Mouse (Mus musculus) ovary, postnatal 36 days (tissue): ENCODE measurements around the gene Pou2f2.

Experiments
- DNase-seq: peaks from one replicate; pipeline ENCODE4 v3.0.0; 2022; ENCODE audit warnings: low spot score, mixed read lengths

Pou2f2 gene

GRCm38 (mm10) chr7:25098169-25098568 is 81.4 kb downstream of the Pou2f2 start:
- DNase-seq: no peak

GRCm38 (mm10) chr7:25089875-25090274 is 89.7 kb downstream of the Pou2f2 start:
- no peak for DNase-seq

- DNase-seq: no peak
Measured at GRCm38 (mm10) chr7:25088968-25089367, 90.6 kb downstream of the Pou2f2 start.

GRCm38 (mm10) chr7:25088531-25088930 is 91.0 kb downstream of the Pou2f2 start:
- no peak for DNase-seq

DNA sequence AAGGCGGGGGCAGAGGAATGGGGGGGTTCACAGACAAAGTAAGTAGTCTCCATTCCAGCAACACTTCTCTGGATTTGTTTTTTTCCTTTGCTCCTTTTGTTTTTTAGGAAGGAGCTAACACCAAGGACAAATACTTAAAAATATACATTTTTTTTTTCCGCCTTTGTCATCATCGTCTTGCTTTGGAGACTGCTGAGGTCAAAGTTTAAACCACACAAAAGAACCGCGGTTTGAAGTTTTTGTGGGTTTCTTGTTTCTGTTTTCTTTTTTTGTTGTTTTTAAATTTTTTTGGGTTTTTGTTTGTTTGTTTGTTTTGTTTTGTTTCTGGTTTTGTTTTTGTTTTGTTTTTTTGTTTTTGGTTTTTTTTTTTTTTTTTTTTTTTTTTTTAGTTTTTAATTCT is 91.6 kb downstream of the Pou2f2 start:
- DNase-seq: no peak

GRCm38 (mm10) chr7:25087256-25087912 is 92.1 kb downstream of the Pou2f2 start:
- DNase-seq: peak; percentile 52

DNA sequence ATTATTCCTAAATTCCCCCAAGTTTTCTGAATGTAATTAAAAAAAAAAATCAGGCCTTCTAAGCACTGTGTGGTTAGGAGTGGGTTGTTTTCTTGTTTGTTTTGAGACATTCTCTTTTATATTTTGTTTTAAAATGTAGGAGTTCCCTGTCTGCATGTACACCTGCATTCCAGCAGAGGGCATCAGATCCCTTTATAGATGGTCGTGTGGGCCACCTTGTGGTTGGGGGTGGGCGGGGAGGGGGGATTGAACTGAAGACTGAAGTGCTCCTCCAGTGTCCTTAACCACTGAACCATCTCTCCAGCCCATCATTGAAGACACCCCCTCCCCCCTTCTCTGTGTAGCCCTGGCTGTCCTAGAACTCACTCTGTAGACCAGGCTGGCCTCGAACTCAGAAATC is 92.9 kb downstream of the Pou2f2 start:
- no peak for DNase-seq

GRCm38 (mm10) chr7:25084621-25085020 is 94.9 kb downstream of the Pou2f2 start:
- DNase-seq: no peak

DNA sequence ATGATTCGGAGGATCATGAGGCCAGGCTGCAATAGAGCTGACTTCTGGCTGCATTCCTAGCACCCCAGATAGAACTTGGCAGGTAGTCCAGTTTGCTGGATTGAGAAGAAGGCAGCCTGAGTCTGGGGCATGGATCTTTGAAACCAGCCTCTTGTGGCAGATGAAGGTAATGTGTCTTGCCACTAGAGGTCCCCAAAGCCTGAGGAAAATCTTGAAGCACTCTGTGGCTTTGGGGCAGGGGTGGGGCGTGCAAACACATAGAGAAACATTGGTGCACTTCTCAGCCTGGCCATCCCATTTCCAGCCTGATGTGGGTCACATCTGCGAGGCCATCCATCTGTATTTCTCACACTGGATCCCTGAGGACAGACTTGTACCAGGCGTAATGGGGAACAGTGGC is 97.0 kb downstream of the Pou2f2 start:
- no peak for DNase-seq

- DNase-seq: no peak
Measured at GRCm38 (mm10) chr7:25080431-25080830, 99.1 kb downstream of the Pou2f2 start.

GRCm38 (mm10) chr7:25079496-25080026 is 100.0 kb downstream of the Pou2f2 start:
- no peak for DNase-seq

GRCm38 (mm10) chr7:25077414-25077755 is 102.1 kb downstream of the Pou2f2 start:
- DNase-seq: no peak

DNA sequence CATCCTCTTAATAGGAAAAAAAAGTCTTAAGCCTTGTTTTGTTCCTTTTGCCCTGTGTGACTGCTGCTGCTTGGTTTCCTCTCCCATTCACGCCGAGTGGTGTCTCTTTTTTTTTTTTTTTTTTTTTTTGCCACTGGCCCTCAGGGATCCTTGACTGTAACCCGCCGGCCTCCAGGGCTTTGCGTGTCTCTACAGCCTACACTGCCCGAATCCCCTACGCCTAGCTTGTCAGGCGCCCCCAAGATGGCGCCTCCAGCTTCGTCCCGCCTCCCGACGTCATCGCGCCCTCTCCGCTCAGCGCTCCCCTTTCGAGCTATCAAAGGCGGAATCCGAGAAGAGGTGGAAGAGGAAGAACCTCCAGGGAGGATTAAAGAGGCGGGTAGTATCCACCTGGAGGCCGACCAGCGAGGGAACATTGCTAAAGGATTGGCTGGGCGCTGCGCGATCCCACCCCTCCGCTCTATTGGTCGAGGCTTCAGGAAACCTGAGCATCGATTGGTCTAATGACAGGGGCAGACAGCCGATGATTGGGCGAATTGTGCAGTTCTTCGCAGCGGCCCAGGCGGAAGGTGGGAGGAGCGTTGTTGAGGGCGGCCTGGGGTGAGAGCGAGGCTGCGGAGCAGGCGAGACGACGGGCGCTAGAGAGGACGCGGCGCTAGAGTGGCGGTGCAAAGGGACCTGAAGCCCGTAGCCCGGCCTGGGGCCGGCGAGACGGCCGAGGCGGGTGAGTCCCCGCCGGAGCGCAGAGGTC is 102.7 kb downstream of the Pou2f2 start:
- DNase-seq: peak; percentile 95

DNA sequence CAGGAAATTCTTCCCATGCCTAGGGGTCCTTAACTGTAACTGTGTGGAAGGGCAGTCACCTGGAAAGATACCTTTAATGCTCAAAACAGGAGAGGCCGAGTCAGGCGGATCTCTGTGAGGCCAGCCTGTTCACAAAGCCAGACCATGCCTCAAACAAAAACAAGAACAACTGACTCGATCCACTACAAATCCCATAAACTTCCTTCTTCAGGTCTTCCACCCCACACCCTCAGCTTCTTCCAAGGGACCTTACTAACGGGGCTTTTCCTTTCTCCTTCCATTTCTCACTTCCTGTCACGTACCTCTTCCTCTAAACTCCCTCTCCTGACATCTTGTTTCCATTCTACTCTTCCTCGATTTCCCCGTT is 103.2 kb downstream of the Pou2f2 start:
- no peak for DNase-seq

DNA sequence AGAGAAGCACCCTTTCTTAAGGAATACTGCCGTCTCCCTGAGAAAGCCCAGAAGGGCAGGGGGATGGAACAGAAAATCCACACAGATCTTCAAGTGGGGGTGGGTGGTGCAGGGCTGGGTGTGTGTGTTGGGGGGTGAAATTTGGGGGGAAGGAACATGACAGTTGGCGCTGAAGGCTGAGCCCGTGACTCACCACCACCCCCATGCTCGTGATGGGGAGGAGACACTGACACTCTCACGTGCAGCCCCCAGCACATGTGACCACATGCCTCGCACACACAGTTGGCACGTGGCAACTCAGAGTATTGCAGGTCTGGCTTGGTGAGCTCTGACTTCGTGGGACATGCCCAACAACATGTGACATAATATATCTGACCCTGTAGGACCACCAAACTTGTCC is 105.6 kb downstream of the Pou2f2 start:
- no peak for DNase-seq

DNA sequence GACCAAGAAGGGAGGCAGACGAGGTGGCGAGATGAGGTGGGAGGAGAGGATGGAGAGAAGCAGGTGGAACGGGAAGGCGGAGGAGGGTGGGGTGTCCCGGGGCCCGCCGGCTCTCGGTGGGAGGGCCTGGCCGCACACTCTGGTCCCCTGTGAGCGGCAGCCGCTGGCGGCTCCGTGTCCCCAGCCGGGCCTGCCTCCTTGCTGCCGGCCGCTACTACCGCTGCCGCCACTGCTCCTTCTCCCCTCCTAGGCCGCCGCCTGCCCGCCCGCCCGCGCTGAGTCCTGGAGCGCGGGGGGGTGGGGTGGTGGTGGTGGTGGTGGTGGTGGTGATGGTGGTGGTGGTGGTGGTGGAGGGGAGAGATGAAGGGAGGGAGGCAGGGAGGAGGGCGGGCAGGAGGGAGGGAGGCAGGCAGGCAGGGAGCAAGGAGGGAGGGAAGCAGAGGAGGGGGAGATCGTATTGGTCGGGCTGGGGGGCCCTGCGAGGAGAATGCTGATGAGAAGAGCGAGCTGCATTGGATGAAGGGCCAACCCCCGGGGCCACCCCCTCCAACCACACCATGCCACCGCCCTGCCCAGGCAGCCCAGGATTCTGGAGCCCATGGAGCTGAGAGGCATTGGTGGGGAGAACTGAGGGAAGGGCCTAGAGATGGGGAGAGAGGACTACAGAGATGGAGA is 106.7 kb downstream of the Pou2f2 start:
- DNase-seq: peak; percentile 53

DNA sequence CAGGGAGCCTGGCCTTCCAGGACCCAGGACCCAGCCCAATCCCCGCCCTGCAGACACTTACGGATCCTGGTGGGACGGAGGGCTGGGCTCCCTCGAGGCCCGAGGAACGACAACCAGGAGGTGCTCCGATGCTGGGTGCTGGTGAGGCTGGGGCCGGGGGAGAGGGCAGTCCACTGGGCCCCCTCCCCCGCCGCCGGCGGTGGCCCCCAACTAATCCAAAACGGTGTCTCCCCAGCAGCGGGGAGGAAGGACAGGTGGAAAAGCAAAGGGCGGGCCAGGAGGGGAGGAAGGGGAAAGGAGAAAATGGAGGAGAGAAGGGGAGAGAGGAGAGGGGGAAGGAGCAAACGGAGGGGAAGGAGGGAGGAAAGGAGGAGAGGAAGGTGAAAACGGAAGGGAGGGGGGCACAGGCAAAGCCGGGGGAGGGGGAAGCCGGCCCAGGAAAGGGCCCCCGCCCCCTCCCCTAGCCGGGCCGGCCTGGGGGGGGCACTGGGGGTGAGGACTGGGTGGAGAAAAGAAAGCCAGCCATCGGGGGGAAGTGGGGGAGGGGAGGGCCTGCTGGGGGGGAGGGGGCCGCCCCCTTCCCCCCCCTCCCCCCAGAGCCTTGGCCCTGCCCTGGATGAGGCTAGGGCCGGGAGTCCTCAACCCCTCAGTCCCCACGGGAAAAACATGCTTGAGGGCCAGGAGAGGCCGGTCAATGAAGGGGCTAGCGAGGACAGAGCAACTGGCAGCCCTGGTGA is 107.4 kb downstream of the Pou2f2 start, which contains the start of the genes Grik5 and Zfp574:
Gene Grik5 (minus strand): TSS at position 368 of the 737 bp plus-strand sequence.
Gene Zfp574 (plus strand): TSS at position 589 of the 737 bp plus-strand sequence.
- no peak for DNase-seq

DNA sequence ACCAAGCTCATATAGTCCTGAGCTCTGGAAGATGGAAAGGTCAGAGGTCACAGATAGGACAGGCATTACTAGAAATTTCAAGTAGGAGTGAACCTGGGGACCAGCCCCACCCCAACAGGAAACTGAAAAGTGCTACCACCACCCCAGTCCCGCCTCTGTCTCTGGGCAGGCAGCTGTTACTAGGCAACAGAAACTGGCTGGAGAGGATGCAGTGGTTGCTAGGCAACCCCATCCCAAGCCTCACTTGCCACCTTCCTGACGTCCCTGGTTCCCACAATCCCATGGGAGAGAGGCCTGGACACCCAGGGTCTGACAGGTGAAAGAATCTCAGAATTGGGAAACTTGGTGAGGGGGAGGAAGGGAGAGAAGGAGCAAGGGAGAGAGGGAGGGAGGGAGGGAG is 110.8 kb downstream of the Pou2f2 start:
- no peak for DNase-seq

DNA sequence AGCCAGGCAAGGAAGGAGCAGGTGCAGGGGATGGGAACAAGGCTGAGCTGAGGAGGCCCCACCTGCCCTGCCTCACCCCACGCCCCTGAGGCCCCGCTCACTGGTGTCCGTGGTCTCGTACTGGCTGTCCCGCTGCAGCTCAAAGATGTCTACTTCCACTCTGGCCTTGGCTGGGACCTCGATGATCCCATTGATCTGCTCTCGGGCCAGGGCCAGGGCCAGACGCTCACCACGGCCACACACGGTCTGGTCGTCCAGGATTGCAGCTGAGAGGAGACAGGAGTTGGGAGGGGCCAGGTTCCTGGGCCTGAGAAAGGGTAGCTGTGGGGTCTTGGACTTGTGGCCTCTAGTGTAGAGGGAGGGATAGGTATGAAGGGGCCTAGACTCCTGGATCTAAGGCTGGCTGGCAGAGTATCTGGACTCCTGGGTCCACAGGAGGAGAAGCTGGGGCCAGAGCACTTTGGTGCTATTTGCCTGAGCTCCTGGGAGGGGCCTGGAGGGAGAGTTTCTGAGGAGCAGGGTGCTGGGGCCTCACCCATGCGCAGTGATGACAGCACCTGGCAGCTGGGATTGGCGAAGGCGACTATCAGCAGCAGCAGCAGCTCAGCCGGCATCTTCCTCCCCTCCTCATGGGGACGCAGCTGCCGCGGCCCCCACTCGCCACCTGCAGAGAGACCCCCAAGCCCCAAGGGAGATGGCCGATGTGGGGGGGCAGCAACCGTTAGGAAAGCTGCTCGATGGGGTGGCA is 111.4 kb downstream of the Pou2f2 start:
- no peak for DNase-seq

- no peak for DNase-seq
Measured at GRCm38 (mm10) chr7:25067338-25067737, 112.2 kb downstream of the Pou2f2 start.

DNA sequence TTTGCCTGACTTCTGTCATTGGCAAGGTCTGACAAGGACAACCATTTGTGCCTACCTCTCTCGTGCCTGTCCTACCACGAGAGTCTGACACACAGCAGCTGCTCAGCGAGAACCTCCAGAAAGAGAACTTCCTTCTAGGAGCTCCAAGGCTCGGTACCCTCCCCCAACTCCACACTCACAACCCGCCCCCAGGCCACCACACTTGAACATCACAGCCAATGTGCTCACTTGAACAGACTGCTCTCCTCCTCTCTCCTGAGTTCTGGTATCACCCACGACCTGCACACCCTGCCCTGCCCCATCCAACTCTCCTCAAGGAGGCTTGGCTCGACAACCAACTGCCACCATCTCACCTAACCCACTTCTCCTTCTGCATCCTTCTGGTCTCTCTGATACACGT is 115.6 kb downstream of the Pou2f2 start:
- no peak for DNase-seq
